Mouse (Mus musculus): ENCODE measurements at regions not wholly inside any gene's neighbourhood (a gene's known extent, or its start where the extent isn't known, plus 50 kb on each side); places are given as distances from the start of the nearest gene placed in this dataset.

DNA sequence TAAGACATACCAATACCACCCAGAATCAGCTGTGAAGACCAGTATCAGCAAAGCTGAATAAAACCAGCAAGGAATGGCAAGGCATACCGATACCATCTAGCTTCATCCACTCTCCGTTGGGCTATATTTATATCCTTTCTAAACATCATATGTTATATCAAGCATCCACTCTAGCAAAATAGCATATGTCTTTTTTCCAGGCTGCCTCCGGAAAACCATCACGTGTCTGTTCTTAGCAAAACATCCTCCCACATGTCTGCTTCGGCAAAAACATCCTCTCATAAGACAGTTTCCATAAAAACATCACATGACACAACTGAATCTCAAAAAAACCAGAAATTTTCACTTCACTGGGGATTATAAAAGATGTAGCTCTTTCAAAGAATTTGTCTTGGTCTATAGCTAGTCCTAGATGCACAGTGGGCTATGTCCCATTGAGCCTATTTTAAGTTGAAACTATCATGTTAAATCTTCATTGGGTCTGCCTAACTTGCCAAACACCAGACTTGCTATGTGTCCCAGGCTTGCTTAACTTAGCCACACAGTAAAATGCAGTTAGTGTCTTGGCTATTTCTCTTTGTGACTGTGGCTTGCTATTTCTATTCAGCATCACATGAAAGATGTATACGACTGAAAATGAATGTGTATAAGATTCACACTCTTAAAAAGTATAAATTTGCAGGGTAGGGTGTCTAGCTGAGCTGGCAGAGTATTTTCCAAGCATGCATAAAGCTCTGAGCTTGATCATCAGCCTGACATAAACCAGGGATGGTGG lies 278.2 kb downstream of the Kcnrg start:
- TF ChIP-seq CTCF (IDR thresholded peaks at IDR 0.05; ENCODE audit: borderline replicate concordance, control insufficient read depth, extremely low read depth, insufficient read depth, low read length, poor library complexity) (no peak), POLR2A (IDR thresholded peaks at IDR 0.05; ENCODE audit: control insufficient read depth, extremely low read depth, insufficient read depth, low read length, poor library complexity) (no peak)

Measured in thymus, adult 2 months (tissue).